Comparison of ENCODE assay signal across 11 mouse cellular contexts in the genomic region with DNA sequence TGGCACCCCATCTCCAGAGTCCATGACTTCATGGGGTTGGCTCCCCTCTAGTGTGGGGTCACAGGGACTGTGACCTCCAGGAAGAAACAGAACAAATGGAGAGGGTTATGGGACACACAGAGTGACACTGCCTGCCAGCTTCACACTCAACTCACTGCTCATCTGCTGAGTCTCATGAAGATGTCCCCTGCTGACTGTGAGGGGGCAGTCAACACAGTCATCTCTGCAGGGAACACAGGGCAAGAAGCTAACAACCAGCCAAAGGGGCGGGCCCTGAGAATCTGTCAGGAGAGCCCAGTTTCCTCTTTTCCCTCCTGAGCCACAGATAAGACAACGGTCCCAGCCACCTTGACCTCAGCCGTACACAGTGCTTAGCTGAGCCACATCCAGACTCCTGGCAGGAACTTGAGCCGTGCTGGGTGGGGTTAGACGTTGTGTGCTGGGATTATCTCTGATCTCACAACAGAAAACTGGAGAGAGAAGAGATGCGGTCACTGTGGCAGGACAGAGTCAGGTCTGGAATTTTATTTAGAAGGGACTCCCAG.
DNase-seq lines count a peak whose midpoint lies in the region; ATAC-seq lines count a peak whose summit lies in the region.
"Had no signal": no experiment of that assay in that cellular context is flagged by ENCODE, and none has a peak within 500 bp of the region (broad histone marks: within the 10 kb centered on the region; RNA-seq: fewer than 3 reads in every experiment).

No protein-coding gene starts in this region.

- ATAC-seq in heart, embryonic 15.5 days (replicated peaks; ENCODE audit: insufficient number of reproducible peaks, insufficient read depth, low FRiP score, low read depth) = no peak; the same call in 1 of the 2 replicates
- 0 out of 2 replicates have a peak, but pooled peaks have one; percentile 36 for ATAC-seq in forebrain, embryonic 12.5 days (ENCODE audit: low FRiP score)
- no peak for ATAC-seq in limb, embryonic 13.5 days (ENCODE audit: low FRiP score, low read depth)

- no peak for DNase-seq in heart, postnatal 14 days
- peak; percentile 18 for DNase-seq in ES-CJ7 (ENCODE audit: low read depth, low spot score)
- no peak for DNase-seq in cerebellum, adult 9-11 months
- DNase-seq in ovary, postnatal 36 days (ENCODE audit: low spot score) = no peak
- no peak for DNase-seq in gastrocnemius, postnatal 4 days (ENCODE audit: low spot score in 2 of 2)
- DNase-seq: adrenal gland, postnatal 25 days had no signal

- H3K4me2 ChIP-seq in heart, embryonic 15.5 days = peak overlapping the region; percentile 19; the same call in 1 of the 2 replicates
- peak overlapping the region; percentile 54 for H3K4me2 ChIP-seq in forebrain, embryonic 12.5 days
- H3K4me2 ChIP-seq in limb, embryonic 13.5 days (replicated peaks) = peak overlapping the region; percentile 31
- H3K4me2 ChIP-seq: stomach, embryonic 15.5 days had no signal

- peaks cover 14% of the 10 kb centered on the region; the same call in 1 of the 2 replicates for H3K27me3 ChIP-seq in heart, embryonic 15.5 days
- peaks cover 68% of the 10 kb centered on the region for H3K27me3 ChIP-seq in forebrain, embryonic 12.5 days
- H3K27me3 ChIP-seq in limb, embryonic 13.5 days = peaks cover 23% of the 10 kb centered on the region
- H3K27me3 ChIP-seq: CH12.LX had no signal

- H3K4me1 ChIP-seq in heart, embryonic 15.5 days (replicated peaks) = no peaks in the 10 kb centered on the region; the same call in 1 of the 2 replicates
- H3K4me1 ChIP-seq in forebrain, embryonic 12.5 days = peaks cover 21% of the 10 kb centered on the region
- H3K4me1 ChIP-seq in limb, embryonic 13.5 days = peaks cover 12% of the 10 kb centered on the region
- H3K4me1 ChIP-seq: stomach, embryonic 15.5 days had no signal

- H3K4me3 ChIP-seq in heart, embryonic 15.5 days = no peak overlapping the region
- H3K4me3 ChIP-seq in forebrain, embryonic 12.5 days (replicated peaks) = peak overlapping the region; percentile 20
- no peak overlapping the region for H3K4me3 ChIP-seq in limb, embryonic 13.5 days
- H3K4me3 ChIP-seq: stomach, embryonic 15.5 days had no signal

- H3K27ac ChIP-seq in heart, embryonic 15.5 days = no peak overlapping the region
- H3K27ac ChIP-seq in forebrain, embryonic 12.5 days = 0 out of 2 replicates have a peak overlapping the region, but pooled peaks have one; percentile 3
- no peak overlapping the region for H3K27ac ChIP-seq in limb, embryonic 13.5 days
- H3K27ac ChIP-seq: stomach, embryonic 15.5 days had no signal

- H3K9ac ChIP-seq in heart, embryonic 15.5 days = no peak overlapping the region
- 0 out of 2 replicates have a peak overlapping the region, but pooled peaks have one; percentile 14 for H3K9ac ChIP-seq in forebrain, embryonic 12.5 days
- H3K9ac ChIP-seq in limb, embryonic 13.5 days = no peak overlapping the region
- H3K9ac ChIP-seq: stomach, embryonic 15.5 days had no signal

- WGBS in heart, embryonic 15.5 days = under 1% methylated on average over 6 of the region's 6 CpGs
- 2% methylated on average over 6 of the region's 6 CpGs for WGBS in forebrain, embryonic 12.5 days
- WGBS in limb, embryonic 13.5 days = 0% methylated on average over 6 of the region's 6 CpGs

- H3K36me3 ChIP-seq in heart, embryonic 15.5 days = no peaks in the 10 kb centered on the region
- H3K36me3 ChIP-seq in forebrain, embryonic 12.5 days (replicated peaks) = no peaks in the 10 kb centered on the region
- no peaks in the 10 kb centered on the region for H3K36me3 ChIP-seq in limb, embryonic 13.5 days
- H3K36me3 ChIP-seq: stomach, embryonic 15.5 days had no signal

- intact Hi-C loops in heart, postnatal 14 days (cut with DNase I) = no loop called here

- no peaks in the 10 kb centered on the region for H3K9me3 ChIP-seq in heart, embryonic 15.5 days (replicated peaks)
- H3K9me3 ChIP-seq in forebrain, embryonic 12.5 days = no peaks in the 10 kb centered on the region
- H3K9me3 ChIP-seq in limb, embryonic 13.5 days = no peaks in the 10 kb centered on the region
- H3K9me3 ChIP-seq: stomach, embryonic 15.5 days had no signal
